Mouse (Mus musculus) bone marrow macrophage, adult 2 months (primary cell): ENCODE results near the gene Plcd3. TPM values are rescaled to one million over a fixed set of nuclear protein-coding genes. Genes with fewer than 3 reads are reported as not detected.

Source experiments
- H3K27ac ChIP-seq: 2 replicates; pipeline ENCODE4 v1.5.1; 2012; ENCODE audit warnings: low read depth, low read length; ENCODE audit not compliant: insufficient read depth
- H3K4me1 ChIP-seq: 2 replicates; pipeline ENCODE4 v1.6.1; 2012; ENCODE audit warnings: low read length; ENCODE audit not compliant: control insufficient read depth, insufficient read depth
- H3K4me3 ChIP-seq: 2 replicates; pipeline ENCODE4 v1.5.1; 2012; ENCODE audit warnings: mild to moderate bottlenecking, low read length, moderate library complexity; ENCODE audit not compliant: insufficient read depth
- CTCF ChIP-seq: IDR thresholded peaks from 2 replicates; pipeline ENCODE4 v1.5.1; 2012; ENCODE audit warnings: low read depth, mild to moderate bottlenecking, low read length, moderate library complexity
- POLR2A ChIP-seq: IDR thresholded peaks from 2 replicates; pipeline ENCODE4 v1.6.1; 2012; ENCODE audit warnings: mild to moderate bottlenecking, low read depth, low read length, borderline replicate concordance
- polyA plus RNA-seq: library from polyadenylated mRNA; stranded (reverse); fragments of >200 nt; gene quantifications from 2 replicates; pipeline ENCODE4 v1.2.4, GENCODE M21; 2012; ENCODE audit not compliant: missing spikeins, insufficient read depth, insufficient read length

Gene Plcd3
- polyA plus RNA-seq, 1 experiment, result 1.7 TPM

GRCm38 (mm10) chr11:103026901-103027300, 74.6 kb downstream of the Plcd3 start:
- no peak for TF ChIP-seq POLR2A
- TF ChIP-seq CTCF, result no peak
- H3K4me1 ChIP-seq, result peaks cover 50% of the 10 kb centered on the region
- H3K27ac ChIP-seq, result peak overlapping the region; percentile 96
- peak overlapping the region; percentile 43 for H3K4me3 ChIP-seq

DNA sequence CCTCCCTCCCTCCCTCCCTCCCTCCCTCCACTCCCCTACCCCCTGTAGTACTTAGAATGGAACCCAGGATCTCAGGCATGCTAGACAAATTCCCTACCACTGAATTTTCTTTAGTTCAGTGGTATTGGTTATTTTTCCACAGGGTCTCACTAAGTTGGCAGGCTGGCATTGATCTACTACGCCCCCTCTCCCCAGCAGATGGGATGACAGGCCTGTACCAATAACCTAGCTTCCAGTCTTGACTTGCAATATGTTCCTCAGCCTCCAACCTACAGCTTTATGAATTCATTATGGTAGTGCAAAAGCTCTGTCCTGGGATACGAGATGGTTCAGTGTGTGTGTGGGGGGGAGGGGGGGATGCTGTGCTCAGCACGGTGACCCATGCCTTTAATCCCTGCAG, 77.5 kb downstream of the Plcd3 start:
- no peak overlapping the region for H3K4me3 ChIP-seq
- TF ChIP-seq POLR2A, result no peak
- no peak for TF ChIP-seq CTCF
- no peak overlapping the region for H3K27ac ChIP-seq
- peaks cover 42% of the 10 kb centered on the region for H3K4me1 ChIP-seq

DNA sequence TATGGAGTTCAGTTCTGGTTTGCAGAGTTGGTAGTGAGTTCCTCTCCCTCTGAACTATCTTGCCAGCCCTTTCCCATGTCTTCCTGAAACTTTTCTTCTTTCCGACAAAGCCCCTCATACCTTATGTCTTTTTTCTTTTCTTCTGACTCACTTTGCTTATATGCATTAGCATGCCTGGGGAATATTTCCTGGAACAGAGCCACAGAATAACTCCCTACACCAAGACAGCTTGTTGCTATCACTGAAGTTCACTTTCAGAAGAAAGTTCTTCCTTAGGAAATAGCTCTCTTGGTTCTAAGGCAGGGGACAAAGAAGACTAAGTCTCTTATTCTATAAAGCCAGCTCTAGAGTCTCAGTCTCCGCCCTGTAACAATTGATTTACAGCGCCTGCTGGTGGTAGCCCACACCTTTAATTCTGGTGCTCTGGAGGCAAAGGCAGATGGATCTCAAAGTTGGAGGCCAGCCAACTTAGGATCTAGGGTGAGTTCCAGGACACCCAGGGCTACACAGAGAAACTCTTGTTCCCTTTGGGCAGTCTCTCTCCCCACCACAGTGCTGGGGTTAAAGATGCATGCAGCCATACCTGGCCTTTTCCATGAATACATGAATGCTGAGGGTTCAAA, 80.6 kb downstream of the Plcd3 start:
- TF ChIP-seq CTCF (peak; percentile 19; the same call in 1 of the 2 replicates), POLR2A (no peak)
- Histone ChIP-seq H3K27ac (peak overlapping the region; percentile 57), H3K4me3 (no peak overlapping the region), H3K4me1 (peaks cover 33% of the 10 kb centered on the region)

Other genes starting within 250 kb of the Plcd3 start
- 40.2 and 57.1 TPM in 2 replicates for gene Eftud2, start 220.7 kb downstream of the Plcd3 start, polyA plus RNA-seq
- not detected in 2 replicates for gene Ccdc103, start 220.5 kb downstream of the Plcd3 start, polyA plus RNA-seq
- gene Fam187a, start 216.5 kb downstream of the Plcd3 start, polyA plus RNA-seq, result not detected in 2 replicates
- gene Gfap, start 200.7 kb downstream of the Plcd3 start, polyA plus RNA-seq, result not detected in 2 replicates
- gene Kif18b, start 176.5 kb downstream of the Plcd3 start, polyA plus RNA-seq, result 10.9 and 11.9 TPM in 2 replicates
- gene C1ql1, start 155.0 kb downstream of the Plcd3 start, polyA plus RNA-seq, result not detected in 2 replicates
- gene Nmt1, start 73.5 kb downstream of the Plcd3 start, polyA plus RNA-seq, result 69.2 and 82.6 TPM in 2 replicates
- gene Dcakd, start 73.3 kb downstream of the Plcd3 start, polyA plus RNA-seq, result 40.9 and 43.2 TPM in 2 replicates
- 27.4 and 30.4 TPM in 2 replicates for gene Acbd4, start within 50 bp of the Plcd3 start, polyA plus RNA-seq
- 43.7 and 44.3 TPM in 2 replicates for gene Hexim1, start 14.6 kb upstream of the Plcd3 start, polyA plus RNA-seq
- 3.1 and 3.6 TPM in 2 replicates for gene Hexim2, start 30.8 kb upstream of the Plcd3 start, polyA plus RNA-seq
- gene Fmnl1, start 69.4 kb upstream of the Plcd3 start, polyA plus RNA-seq, result 216 and 241 TPM in 2 replicates
- not detected in 2 replicates for gene 1700023F06Rik, start 106.9 kb upstream of the Plcd3 start, polyA plus RNA-seq
- gene Spata32, start 116.8 kb upstream of the Plcd3 start, polyA plus RNA-seq, result not detected in 2 replicates
- gene Map3k14, start 165.8 kb upstream of the Plcd3 start, polyA plus RNA-seq, result 17.9 and 18.7 TPM in 2 replicates